Mouse (Mus musculus) ES-Bruce4 (cell line): ENCODE measurements around the gene Cpsf7. TPM values are rescaled to one million over a fixed set of nuclear protein-coding genes. Genes with fewer than 3 reads are reported as not detected.
"Not testable (repeated sequence)": the region's sequence is repeated elsewhere in the genome, so short reads cannot be mapped to it uniquely, and the experiment has no call there.

ENCODE experiments used
- H3K27ac ChIP-seq: 2 replicates; pipeline ENCODE4 v1.5.1; 2012; ENCODE audit warnings: low read length, inconsistent platforms; ENCODE audit not compliant: insufficient read depth
- H3K27me3 ChIP-seq: 2 replicates; pipeline ENCODE4 v1.6.1; 2012; ENCODE audit warnings: mild to moderate bottlenecking, low read length, inconsistent platforms; ENCODE audit not compliant: control insufficient read depth, poor library complexity, insufficient read depth, severe bottlenecking
- H3K36me3 ChIP-seq: 2 replicates; pipeline ENCODE4 v1.6.1; 2012; ENCODE audit warnings: inconsistent platforms, mild to moderate bottlenecking, low read length, moderate library complexity; ENCODE audit not compliant: control insufficient read depth, poor library complexity, insufficient read depth, severe bottlenecking
- H3K4me1 ChIP-seq: one replicate; pipeline ENCODE4 v1.8.1; 2011; ENCODE audit warnings: low read length; ENCODE audit not compliant: control insufficient read depth, insufficient read depth
- H3K4me3 ChIP-seq: 2 replicates; pipeline ENCODE4 v1.5.1; 2011; ENCODE audit warnings: low read depth, mild to moderate bottlenecking, low read length
- H3K9ac ChIP-seq: 2 replicates; pipeline ENCODE4 v1.6.1; 2012; ENCODE audit warnings: low read depth, mild to moderate bottlenecking, inconsistent platforms; ENCODE audit not compliant: poor library complexity, severe bottlenecking
- H3K9me3 ChIP-seq: replicated peaks from 2 replicates; pipeline ENCODE4 v1.6.1; 2012; ENCODE audit warnings: mild to moderate bottlenecking, low read length, inconsistent platforms; ENCODE audit not compliant: control insufficient read depth, poor library complexity, insufficient read depth, severe bottlenecking
- CTCF ChIP-seq: IDR thresholded peaks from one replicate; pipeline ENCODE4 v1.8.1; 2011; ENCODE audit warnings: low read depth, low read length
- EP300 ChIP-seq: IDR thresholded peaks from 2 replicates; pipeline ENCODE4 v1.6.1; 2011; ENCODE audit warnings: low read depth, low read length; ENCODE audit not compliant: insufficient read depth
- POLR2A ChIP-seq: IDR thresholded peaks from one replicate; pipeline ENCODE4 v1.8.1; 2011; ENCODE audit warnings: low read length; ENCODE audit not compliant: insufficient read depth
- polyA plus RNA-seq: library from polyadenylated mRNA; stranded (reverse); fragments of >200 nt; gene quantifications from 2 replicates; pipeline ENCODE4 v1.2.4, GENCODE M21; 2011; ENCODE audit warnings: low read depth; ENCODE audit not compliant: missing spikeins, insufficient read depth, insufficient read length

The Cpsf7 gene
- polyA plus RNA-seq, 1 experiment: 76.3 TPM

DNA sequence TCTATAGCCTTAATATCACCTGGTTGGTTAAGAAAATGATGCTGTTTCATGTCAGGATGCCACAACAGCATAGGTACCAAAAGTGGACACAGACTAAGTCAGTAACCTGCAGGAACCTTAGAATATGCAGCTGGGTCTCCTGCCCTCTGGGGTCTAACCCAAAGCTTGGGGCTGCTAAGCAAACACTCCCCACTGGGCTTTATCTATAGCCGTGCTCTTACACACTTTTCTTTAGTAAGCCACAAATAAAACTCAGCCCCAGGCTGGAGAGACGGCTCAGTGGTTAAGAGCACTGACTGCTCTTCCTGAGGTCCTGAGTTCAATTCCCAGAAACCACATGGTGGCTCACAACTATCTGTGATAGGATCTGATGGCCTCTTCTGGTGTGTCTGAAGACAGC lies 31.9 kb downstream of the Cpsf7 start:
- Histone ChIP-seq H3K9ac (no peak overlapping the region), H3K4me3 (no peak overlapping the region), H3K4me1 (peaks cover 2% of the 10 kb centered on the region), H3K36me3 (no peaks in the 10 kb centered on the region; the same call in 1 of the 2 replicates), H3K9me3 (no peaks in the 10 kb centered on the region), H3K27ac (no peak overlapping the region), H3K27me3 (no peaks in the 10 kb centered on the region)
- no peak for TF ChIP-seq CTCF
- no peak for TF ChIP-seq EP300
- no peak for TF ChIP-seq POLR2A

DNA sequence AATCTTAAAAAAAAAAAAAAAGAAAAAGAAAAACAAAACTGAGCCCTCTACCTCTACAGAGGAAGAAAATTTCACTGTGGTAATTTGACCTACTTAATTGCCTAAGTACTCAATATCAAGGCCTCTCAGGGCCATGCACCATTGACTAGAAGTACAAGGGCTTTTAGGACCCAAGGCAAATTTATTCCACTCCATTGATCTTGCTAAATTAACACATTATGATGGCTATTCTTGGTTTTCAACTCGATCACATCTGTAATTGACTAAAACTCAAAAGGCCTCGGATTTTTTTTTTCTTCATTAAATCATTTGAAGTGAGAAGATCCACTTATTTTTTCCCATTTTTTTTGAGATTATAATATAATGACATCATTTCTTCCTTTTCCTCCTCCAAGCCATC lies 32.4 kb downstream of the Cpsf7 start:
- Histone ChIP-seq H3K4me1 (peaks cover 2% of the 10 kb centered on the region), H3K27me3 (no peaks in the 10 kb centered on the region), H3K27ac (no peak overlapping the region), H3K9ac (no peak overlapping the region), H3K36me3 (no peaks in the 10 kb centered on the region), H3K4me3 (no peak overlapping the region), H3K9me3 (no peaks in the 10 kb centered on the region)
- TF ChIP-seq CTCF (no peak), EP300 (no peak), POLR2A (no peak)

DNA sequence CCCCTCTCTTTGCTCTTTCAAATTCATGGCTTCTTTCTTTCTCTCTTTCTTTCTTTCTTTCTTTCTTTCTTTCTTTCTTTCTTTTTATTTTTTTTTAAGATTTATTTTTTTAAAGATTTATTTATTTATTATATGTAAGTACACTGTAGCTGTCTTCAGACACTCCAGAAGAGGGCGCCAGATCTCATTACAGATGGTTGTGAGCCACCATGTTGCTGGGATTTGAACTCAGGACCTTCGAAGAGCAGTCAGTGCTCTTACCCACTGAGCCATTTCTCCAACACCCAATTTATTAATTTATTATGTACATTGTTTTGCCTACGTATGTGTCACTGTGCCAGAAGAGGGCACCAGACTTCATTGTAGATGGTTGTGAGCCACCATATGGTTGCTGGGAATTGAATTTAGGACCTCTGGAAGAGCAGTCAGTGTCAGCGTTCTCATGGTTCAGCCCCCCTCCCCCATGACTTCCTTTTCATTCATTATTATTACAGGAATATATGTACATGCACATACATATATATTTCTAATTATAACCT lies 32.8 kb downstream of the Cpsf7 start:
- not testable (repeated sequence) for H3K27ac ChIP-seq, H3K4me3 ChIP-seq, H3K4me1 ChIP-seq, H3K9me3 ChIP-seq, H3K27me3 ChIP-seq, H3K36me3 ChIP-seq, H3K9ac ChIP-seq

DNA sequence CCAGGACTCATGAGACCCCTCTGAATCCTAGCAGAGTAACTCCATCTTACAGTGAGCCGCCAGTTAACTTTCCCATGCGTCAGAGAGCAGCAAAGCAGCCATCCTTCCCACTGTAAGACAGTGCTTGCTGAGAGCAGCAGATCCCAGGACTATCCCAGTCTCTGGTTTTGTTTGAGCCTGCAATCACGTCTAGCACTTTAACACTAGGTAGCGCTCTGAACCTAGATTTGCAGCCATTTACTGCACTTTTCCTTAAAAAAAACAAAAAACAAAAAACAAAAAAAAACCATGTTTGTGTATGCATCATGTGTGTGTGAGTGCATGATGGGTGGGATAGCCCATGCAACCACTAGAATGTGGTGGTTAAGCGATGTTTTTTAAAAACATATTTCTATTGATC lies 35.0 kb downstream of the Cpsf7 start:
- Histone ChIP-seq H3K36me3 (no peaks in the 10 kb centered on the region), H3K9ac (no peak overlapping the region)
- TF ChIP-seq CTCF: no peak
- no peak for TF ChIP-seq POLR2A
- no peak for TF ChIP-seq EP300

DNA sequence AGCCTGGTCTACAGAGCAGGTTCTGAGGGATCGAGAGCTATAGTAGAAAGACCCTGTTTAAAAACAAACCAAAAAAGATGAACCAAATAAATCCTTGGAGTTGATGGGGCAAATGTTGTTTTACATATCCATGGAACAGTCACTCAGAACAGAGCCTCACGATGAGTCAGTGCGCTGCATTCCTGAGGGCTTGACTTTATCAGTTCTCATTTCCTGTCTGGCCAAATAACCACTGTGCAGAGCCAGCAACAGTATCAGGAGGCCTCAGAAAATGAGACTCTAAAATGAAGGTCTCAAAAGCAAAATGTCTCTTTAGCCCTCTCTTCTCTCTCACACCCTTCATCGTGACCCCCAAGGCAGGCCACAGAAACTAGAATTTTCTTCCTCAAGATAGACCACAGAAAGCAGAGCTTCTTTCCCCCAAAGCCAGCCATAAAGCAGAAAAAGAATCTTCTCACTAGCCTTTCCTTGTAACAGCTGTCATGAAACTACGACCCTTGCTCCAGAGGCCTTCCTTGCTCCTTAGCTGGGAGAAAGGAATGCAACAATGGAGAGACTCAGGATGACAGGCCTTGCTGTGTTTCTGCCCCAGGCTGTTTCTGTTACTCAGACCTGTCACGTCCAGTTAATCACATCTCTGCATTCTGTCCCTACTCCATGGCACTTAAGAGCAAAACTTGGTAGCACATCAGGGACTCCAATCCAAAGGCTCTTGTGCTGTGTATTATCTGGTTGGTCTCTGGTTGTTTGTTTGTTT lies 36.7 kb downstream of the Cpsf7 start:
- H3K4me1 ChIP-seq: no peaks in the 10 kb centered on the region
- no peak overlapping the region for H3K27ac ChIP-seq
- no peaks in the 10 kb centered on the region; the same call in 1 of the 2 replicates for H3K9me3 ChIP-seq
- H3K27me3 ChIP-seq: no peaks in the 10 kb centered on the region
- no peak overlapping the region for H3K4me3 ChIP-seq
- H3K9ac ChIP-seq: no peak overlapping the region
- H3K36me3 ChIP-seq: no peaks in the 10 kb centered on the region
- TF ChIP-seq CTCF (no peak), POLR2A (no peak), EP300 (no peak)

More for the DNA sequence above, 35.0 kb downstream of the Cpsf7 start:
- Histone ChIP-seq H3K27ac (no peak overlapping the region), H3K4me1 (peaks cover 2% of the 10 kb centered on the region), H3K9me3 (no peaks in the 10 kb centered on the region), H3K4me3 (no peak overlapping the region), H3K27me3 (no peaks in the 10 kb centered on the region)

DNA sequence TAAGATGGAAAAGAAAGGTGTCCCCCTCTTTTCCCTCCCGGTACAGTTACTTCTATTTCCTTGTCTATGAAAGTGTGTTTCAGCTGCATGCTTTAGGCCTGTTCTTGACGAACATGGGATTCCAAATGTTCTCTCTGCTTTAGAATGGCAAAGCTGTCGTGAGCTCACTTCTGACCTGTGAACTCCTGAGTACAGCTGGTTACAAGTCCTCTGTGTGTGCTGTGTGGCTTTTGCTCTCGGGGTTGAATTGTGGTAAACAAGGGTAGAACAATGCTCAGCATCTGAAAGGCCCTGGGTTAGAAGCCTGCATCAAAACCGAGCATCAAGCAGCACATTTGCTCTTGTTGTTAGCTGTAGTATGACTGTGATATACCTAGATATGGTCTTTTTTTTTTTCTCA lies 37.3 kb downstream of the Cpsf7 start:
- Histone ChIP-seq H3K4me1 (no peaks in the 10 kb centered on the region), H3K27me3 (no peaks in the 10 kb centered on the region), H3K27ac (no peak overlapping the region), H3K9me3 (no peaks in the 10 kb centered on the region; the same call in 1 of the 2 replicates), H3K4me3 (no peak overlapping the region), H3K9ac (no peak overlapping the region), H3K36me3 (no peaks in the 10 kb centered on the region)
- no peak for TF ChIP-seq EP300
- TF ChIP-seq CTCF: no peak
- TF ChIP-seq POLR2A: no peak
